24 mouse cellular contexts compared by ENCODE assay signal in genomic region chr9:22515076-22515475, GRCm38 (mm10). TPM values are rescaled to one million over a fixed set of nuclear protein-coding genes. Genes with fewer than 3 reads are reported as not detected.
"Had no signal": no experiment of that assay in that cellular context is flagged by ENCODE, and none has a peak within 500 bp of the region (broad histone marks: within the 10 kb centered on the region; RNA-seq: fewer than 3 reads in every experiment).

No protein-coding gene starts in this region.

- H3K4me1 ChIP-seq: embryonic facial prominence, embryonic 10.5 days; embryonic facial prominence, embryonic 12.5 days; embryonic facial prominence, embryonic 13.5 days; embryonic facial prominence, embryonic 15.5 days; forebrain, embryonic 10.5 days; forebrain, embryonic 12.5 days; forebrain, embryonic 13.5 days; forebrain, embryonic 15.5 days had no signal

- DNase-seq: cerebellum, adult 9-10 months; cerebellum, adult 9-11 months; cerebellum, postnatal 10 days; cerebellum, postnatal 14 days; cerebellum, postnatal 25 days; cerebellum, postnatal 36 days; embryo, embryonic 11 days; forebrain, postnatal 0 days; gastrocnemius, adult 2 months; gastrocnemius, postnatal 10 days; gastrocnemius, postnatal 14 days; gastrocnemius, postnatal 25 days; gastrocnemius, postnatal 36 days; heart, adult 18-20 months; heart, adult 2 months had no signal

- H3K27ac ChIP-seq: embryonic facial prominence, embryonic 10.5 days; embryonic facial prominence, embryonic 12.5 days; embryonic facial prominence, embryonic 13.5 days; embryonic facial prominence, embryonic 15.5 days; forebrain, embryonic 10.5 days; forebrain, embryonic 12.5 days; forebrain, embryonic 13.5 days; forebrain, embryonic 15.5 days; gastrocnemius, adult 2 months; heart, adult 2 months had no signal

- H3K9ac ChIP-seq: embryonic facial prominence, embryonic 12.5 days; embryonic facial prominence, embryonic 13.5 days; embryonic facial prominence, embryonic 15.5 days; forebrain, embryonic 12.5 days; forebrain, embryonic 13.5 days; forebrain, embryonic 15.5 days; forebrain, postnatal 0 days had no signal

- H3K4me3 ChIP-seq: embryonic facial prominence, embryonic 10.5 days; embryonic facial prominence, embryonic 12.5 days; embryonic facial prominence, embryonic 13.5 days; embryonic facial prominence, embryonic 15.5 days; erythroblast, embryonic 14.5 days; forebrain, embryonic 10.5 days; forebrain, embryonic 12.5 days; forebrain, embryonic 13.5 days; forebrain, embryonic 15.5 days; gastrocnemius, adult 2 months; heart, adult 2 months had no signal

- H3K36me3 ChIP-seq: embryonic facial prominence, embryonic 10.5 days; embryonic facial prominence, embryonic 12.5 days; embryonic facial prominence, embryonic 13.5 days; embryonic facial prominence, embryonic 15.5 days; forebrain, embryonic 10.5 days; forebrain, embryonic 12.5 days; forebrain, embryonic 15.5 days had no signal

- H3K27me3 ChIP-seq: embryonic facial prominence, embryonic 12.5 days; embryonic facial prominence, embryonic 13.5 days; embryonic facial prominence, embryonic 15.5 days; forebrain, embryonic 12.5 days; forebrain, embryonic 13.5 days; forebrain, embryonic 15.5 days had no signal

- H3K9me3 ChIP-seq: embryonic facial prominence, embryonic 10.5 days; embryonic facial prominence, embryonic 12.5 days; embryonic facial prominence, embryonic 13.5 days; embryonic facial prominence, embryonic 15.5 days; forebrain, embryonic 10.5 days; forebrain, embryonic 12.5 days; forebrain, embryonic 13.5 days; forebrain, embryonic 15.5 days had no signal

RNA-seq across cellular contexts. Expression of gene Bbs9, which starts 39.6 kb away (rescaled TPM):
- polyA plus RNA-seq: erythroblast, embryonic 14.5 days had no signal
